Mouse (Mus musculus) cerebellum, postnatal 25 days (tissue): ENCODE results near the gene Gm29797.

Experiments
- DNase-seq, 2 experiments: peaks; one replicate each; pipeline ENCODE4 v3.0.0; 2021; ENCODE audit warnings: mixed read lengths in 2 of 2

Gm29797 gene

GRCm38 (mm10) chr2:181656734-181657133, at the start of gene Gm29797:
Gene Gm29797 (plus strand): TSS chr2:181657034.
- DNase-seq: no peak

GRCm38 (mm10) chr2:181618761-181619495, 37.9 kb upstream of the Gm29797 start:
- DNase-seq: no peak

- DNase-seq: peak in 1 of 2 experiments; percentile 53
These were observed 33.4 kb upstream of the Gm29797 start for GRCm38 (mm10) chr2:181623401-181623800.

- no peak for DNase-seq
These were observed 28.4 kb upstream of the Gm29797 start for GRCm38 (mm10) chr2:181628471-181628870.

- DNase-seq: peak; percentile 49 to 71
These were observed 24.2 kb upstream of the Gm29797 start for GRCm38 (mm10) chr2:181632624-181633023.

GRCm38 (mm10) chr2:181635865-181636264, 21.0 kb upstream of the Gm29797 start:
- no peak for DNase-seq

GRCm38 (mm10) chr2:181644361-181644760, 12.5 kb upstream of the Gm29797 start:
- DNase-seq: peak; percentile 31 to 60

GRCm38 (mm10) chr2:181645666-181646065, 11.2 kb upstream of the Gm29797 start:
- no peak for DNase-seq

- DNase-seq: no peak
These were observed 10.0 kb upstream of the Gm29797 start for GRCm38 (mm10) chr2:181646626-181647472.

GRCm38 (mm10) chr2:181648926-181649325, 7.9 kb upstream of the Gm29797 start:
- DNase-seq: peak in 1 of 2 experiments; percentile 14

GRCm38 (mm10) chr2:181653065-181653464, 3.8 kb upstream of the Gm29797 start:
- no peak for DNase-seq

- no peak for DNase-seq
These were observed 3.3 kb upstream of the Gm29797 start for GRCm38 (mm10) chr2:181653523-181653922.

- no peak for DNase-seq
These were observed 607 bp downstream of the Gm29797 start for GRCm38 (mm10) chr2:181657441-181657840.

GRCm38 (mm10) chr2:181658528-181658927, 1.7 kb downstream of the Gm29797 start:
- peak in 1 of 2 experiments; percentile 40 for DNase-seq

GRCm38 (mm10) chr2:181658930-181659555, 2.2 kb downstream of the Gm29797 start:
- DNase-seq: peak in 1 of 2 experiments; percentile 48

- DNase-seq: peak; percentile 79 to 88
These were observed 2.8 kb downstream of the Gm29797 start for GRCm38 (mm10) chr2:181659609-181660055.

GRCm38 (mm10) chr2:181662620-181663297, 5.9 kb downstream of the Gm29797 start:
- no peak for DNase-seq

GRCm38 (mm10) chr2:181663298-181663630, 6.4 kb downstream of the Gm29797 start:
- DNase-seq: no peak

GRCm38 (mm10) chr2:181670285-181670912, 13.6 kb downstream of the Gm29797 start:
- no peak for DNase-seq

GRCm38 (mm10) chr2:181670913-181671311, 14.1 kb downstream of the Gm29797 start:
- DNase-seq: no peak

GRCm38 (mm10) chr2:181671326-181671725, 14.5 kb downstream of the Gm29797 start, which contains the start of gene Sox18:
Gene Sox18 (minus strand): TSS chr2:181671640.
- DNase-seq: no peak

- DNase-seq: no peak
These were observed 15.2 kb downstream of the Gm29797 start for GRCm38 (mm10) chr2:181671984-181672383.
